Mouse (Mus musculus) olfactory bulb, adult 2 months (tissue): Measurements from ENCODE around the gene Pax9.

Source experiments
- CTCF ChIP-seq: fragments of 200-500 bp; IDR thresholded peaks from 2 replicates; pipeline ENCODE4 v1.5.1; 2012; ENCODE audit warnings: low read depth, mild to moderate bottlenecking, low read length, moderate library complexity; ENCODE audit not compliant: insufficient read depth
- POLR2A ChIP-seq: fragments of 200-500 bp; IDR thresholded peaks from 2 replicates; pipeline ENCODE4 v1.6.1; 2012; ENCODE audit warnings: mild to moderate bottlenecking, low read depth, low read length, moderate library complexity; ENCODE audit not compliant: insufficient read depth

GRCm38 (mm10) chr12:56697785-56698184 is 6.2 kb downstream of the Pax9 start:
- TF ChIP-seq CTCF (no peak), POLR2A (no peak)
